Mouse (Mus musculus) forebrain, embryonic 11.5 days (tissue): ENCODE results near the gene Atp1a2. TPM values are rescaled to one million over a fixed set of nuclear protein-coding genes. Genes with fewer than 3 reads are reported as not detected.

Experiments used
- ATAC-seq: fragments of 200-750 bp; cut with Nextera tagmentation; replicated peaks from 2 replicates; pipeline ENCODE4 v1.8.0; 2017; ENCODE audit warnings: moderate TSS enrichment; ENCODE audit not compliant: low FRiP score
- DNase-seq: peaks from one replicate; pipeline ENCODE4 v3.0.0-alpha.2; 2017; ENCODE audit warnings: low spot score
- H3K27ac ChIP-seq: fragments of 300-500 bp; sonication (generic); 2 replicates; pipeline ENCODE4 v1.5.1; 2014; ENCODE audit warnings: low read depth, low read length
- H3K27me3 ChIP-seq: fragments of 300-500 bp; sonication (generic); 2 replicates; pipeline ENCODE4 v1.6.1; 2014; ENCODE audit warnings: mild to moderate bottlenecking, low read length, mixed read lengths; ENCODE audit not compliant: control insufficient read depth, insufficient read depth
- H3K36me3 ChIP-seq: fragments of 300-500 bp; sonication (generic); 2 replicates; pipeline ENCODE4 v1.6.1; 2014; ENCODE audit warnings: mild to moderate bottlenecking, low read length, moderate library complexity, mixed read lengths; ENCODE audit not compliant: control insufficient read depth, insufficient read depth
- H3K4me1 ChIP-seq: fragments of 300-500 bp; sonication (generic); replicated peaks from 2 replicates; pipeline ENCODE4 v1.6.1; 2014; ENCODE audit warnings: low read length, mixed read lengths; ENCODE audit not compliant: control insufficient read depth, insufficient read depth
- H3K4me2 ChIP-seq: fragments of 300-500 bp; sonication (generic); 2 replicates; pipeline ENCODE4 v1.6.1; 2014; ENCODE audit warnings: low read depth, mild to moderate bottlenecking, low read length, moderate library complexity, mixed read lengths; ENCODE audit not compliant: severe bottlenecking
- H3K4me3 ChIP-seq: fragments of 300-500 bp; sonication (generic); 2 replicates; pipeline ENCODE4 v1.5.1; 2014; ENCODE audit warnings: low read depth, low read length
- H3K9ac ChIP-seq: fragments of 300-500 bp; sonication (generic); 2 replicates; pipeline ENCODE4 v1.6.1; 2014; ENCODE audit warnings: low read length
- H3K9me3 ChIP-seq: fragments of 300-500 bp; sonication (generic); 2 replicates; pipeline ENCODE4 v1.6.1; 2016; ENCODE audit warnings: low read length, mixed read lengths; ENCODE audit not compliant: control insufficient read depth
- WGBS: fragments of 180-500 bp; shearing (Covaris S2); extraction: QIAGEN DNeasy Blood & Tissue Kit; methylation state at CpG from one replicate; pipeline ENCODE4 v1.1.7; 2014; 5-methylcytosine and 5-hydroxymethylcytosine counted together
- polyA plus RNA-seq: library from polyadenylated mRNA; unstranded; fragments of >200 nt; fragmentation: Nextera tagmentation; extraction: Ambion mirVana; gene quantifications from 2 replicates; pipeline ENCODE4 v1.2.1, GENCODE M21; 2014

Gene Atp1a2
- polyA plus RNA-seq, 1 experiment from 2014 or later: 1.5 TPM

- WGBS: 81% methylated on average over 6 of the region's 6 CpGs
- Histone ChIP-seq H3K9ac (no peak overlapping the region), H3K4me3 (no peak overlapping the region), H3K27me3 (no peaks in the 10 kb centered on the region), H3K9me3 (no peaks in the 10 kb centered on the region), H3K4me2 (no peak overlapping the region), H3K27ac (no peak overlapping the region), H3K4me1 (peaks cover 13% of the 10 kb centered on the region; the same call in 1 of the 2 replicates), H3K36me3 (no peaks in the 10 kb centered on the region)
- ATAC-seq (no peak), DNase-seq (no peak)
Measured at GRCm38 (mm10) chr1:172296816-172297510, 901 bp downstream of the Atp1a2 start.

DNA sequence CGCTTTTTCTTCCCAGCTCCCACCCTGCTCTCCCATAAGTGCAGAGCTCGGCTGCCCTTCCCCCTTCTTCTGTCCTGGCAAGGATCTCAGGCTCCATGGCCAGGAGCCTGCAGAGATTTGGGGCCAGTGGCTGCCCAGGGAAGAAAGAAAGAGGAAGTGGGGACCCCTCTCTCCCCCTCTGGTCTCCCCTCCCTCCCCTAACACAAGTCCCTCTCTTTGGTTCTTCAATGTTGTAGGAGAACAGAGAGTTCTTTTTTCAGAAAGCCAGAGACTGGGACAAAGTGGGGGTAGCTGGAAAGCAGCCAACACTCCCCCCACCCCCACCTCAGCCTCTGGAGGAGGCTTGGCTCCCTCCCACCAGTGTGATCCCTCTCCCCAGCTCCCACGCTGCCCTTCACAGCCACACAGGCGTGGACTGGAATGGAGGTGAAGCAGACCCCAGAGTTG, 2.1 kb downstream of the Atp1a2 start:
- Histone ChIP-seq H3K4me3 (no peak overlapping the region), H3K27ac (no peak overlapping the region), H3K27me3 (no peaks in the 10 kb centered on the region), H3K9me3 (no peaks in the 10 kb centered on the region), H3K9ac (no peak overlapping the region), H3K4me1 (peaks cover 13% of the 10 kb centered on the region; the same call in 1 of the 2 replicates), H3K36me3 (no peaks in the 10 kb centered on the region), H3K4me2 (no peak overlapping the region)
- 64% methylated on average over 4 of the region's 4 CpGs for WGBS
- no peak for DNase-seq
- peak; percentile 31; the same call in 1 of the 2 replicates for ATAC-seq

- Histone ChIP-seq H3K4me2 (no peak overlapping the region), H3K36me3 (no peaks in the 10 kb centered on the region), H3K9me3 (no peaks in the 10 kb centered on the region), H3K4me3 (no peak overlapping the region), H3K27ac (no peak overlapping the region), H3K27me3 (no peaks in the 10 kb centered on the region), H3K9ac (no peak overlapping the region), H3K4me1 (peaks cover 12% of the 10 kb centered on the region; the same call in 1 of the 2 replicates)
- DNase-seq (no peak), ATAC-seq (no peak)
- WGBS: 91% methylated on average over 11 of the region's 11 CpGs
Measured at GRCm38 (mm10) chr1:172293449-172293848, 4.4 kb downstream of the Atp1a2 start.

- WGBS: 92% methylated on average over 2 of the region's 2 CpGs
- no peak overlapping the region for H3K4me2 ChIP-seq
- H3K27me3 ChIP-seq: no peaks in the 10 kb centered on the region
- ATAC-seq: no peak
- H3K4me1 ChIP-seq: peaks cover 10% of the 10 kb centered on the region; the same call in 1 of the 2 replicates
- no peak overlapping the region for H3K27ac ChIP-seq
- H3K9me3 ChIP-seq: no peaks in the 10 kb centered on the region
- H3K4me3 ChIP-seq: no peak overlapping the region
- DNase-seq: no peak
- H3K36me3 ChIP-seq: no peaks in the 10 kb centered on the region
- no peak overlapping the region for H3K9ac ChIP-seq
Measured at GRCm38 (mm10) chr1:172292880-172293279, 5.0 kb downstream of the Atp1a2 start.

GRCm38 (mm10) chr1:172289617-172289946, 8.3 kb downstream of the Atp1a2 start:
- Histone ChIP-seq H3K4me2 (no peak overlapping the region), H3K9ac (no peak overlapping the region), H3K27ac (no peak overlapping the region), H3K27me3 (no peaks in the 10 kb centered on the region), H3K9me3 (no peaks in the 10 kb centered on the region), H3K4me1 (0 out of 2 replicates have a peak, but pooled peaks cover 2% of the 10 kb centered on the region), H3K4me3 (no peak overlapping the region), H3K36me3 (no peaks in the 10 kb centered on the region)
- ATAC-seq: no peak
- DNase-seq: no peak
- 89% methylated on average over 3 of the region's 3 CpGs for WGBS

- ATAC-seq: no peak
- H3K4me3 ChIP-seq: no peak overlapping the region
- no peak overlapping the region for H3K27ac ChIP-seq
- H3K9me3 ChIP-seq: no peaks in the 10 kb centered on the region
- H3K4me1 ChIP-seq: no peaks in the 10 kb centered on the region
- H3K27me3 ChIP-seq: no peaks in the 10 kb centered on the region
- WGBS: 95% methylated on average over 11 of the region's 11 CpGs
- no peaks in the 10 kb centered on the region for H3K36me3 ChIP-seq
- H3K4me2 ChIP-seq: no peak overlapping the region
- DNase-seq: no peak
- no peak overlapping the region for H3K9ac ChIP-seq
Measured at GRCm38 (mm10) chr1:172288900-172289616, 8.8 kb downstream of the Atp1a2 start.

DNA sequence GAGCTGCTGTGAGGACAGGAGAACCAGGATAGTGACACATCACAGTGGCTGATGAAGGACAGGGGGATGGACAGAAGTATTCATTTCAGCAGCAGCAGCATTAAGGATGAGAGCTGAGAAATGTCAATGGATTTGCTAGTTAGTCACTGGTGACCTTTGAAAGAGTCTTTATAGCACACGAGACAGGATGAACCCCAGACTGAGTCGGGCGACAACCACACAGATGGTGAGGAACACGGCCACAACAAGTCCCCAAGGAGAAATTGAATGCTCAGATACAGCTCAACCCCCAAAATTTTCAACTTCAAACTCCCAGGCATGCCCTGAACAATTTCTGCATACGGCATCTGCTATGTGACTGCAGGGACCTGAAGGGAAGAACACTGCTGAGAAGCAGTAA, 11.1 kb downstream of the Atp1a2 start:
- H3K4me3 ChIP-seq: no peak overlapping the region
- ATAC-seq (no peak), DNase-seq (no peak)
- 89% methylated on average over 5 of the region's 5 CpGs for WGBS
- no peaks in the 10 kb centered on the region for H3K9me3 ChIP-seq
- H3K4me1 ChIP-seq: no peaks in the 10 kb centered on the region
- no peaks in the 10 kb centered on the region for H3K27me3 ChIP-seq
- H3K9ac ChIP-seq: no peak overlapping the region
- no peak overlapping the region for H3K27ac ChIP-seq
- no peaks in the 10 kb centered on the region for H3K36me3 ChIP-seq
- H3K4me2 ChIP-seq: no peak overlapping the region

- H3K4me1 ChIP-seq: no peaks in the 10 kb centered on the region
- no peaks in the 10 kb centered on the region for H3K9me3 ChIP-seq
- H3K27ac ChIP-seq: no peak overlapping the region
- ATAC-seq (no peak), DNase-seq (no peak)
- H3K4me3 ChIP-seq: no peak overlapping the region
- no peaks in the 10 kb centered on the region for H3K27me3 ChIP-seq
- no peak overlapping the region for H3K4me2 ChIP-seq
- 89% methylated on average over 14 of the region's 14 CpGs for WGBS
- no peaks in the 10 kb centered on the region for H3K36me3 ChIP-seq
- H3K9ac ChIP-seq: no peak overlapping the region
Measured at GRCm38 (mm10) chr1:172284221-172284620, 13.6 kb downstream of the Atp1a2 start.
